Mouse (Mus musculus) heart, postnatal 25 days (tissue): ENCODE results near the gene Trpc2. TPM values are rescaled to one million over a fixed set of nuclear protein-coding genes. Genes with fewer than 3 reads are reported as not detected.

ENCODE experiments used
- DNase-seq: peaks from one replicate; pipeline ENCODE4 v3.0.0; 2022; ENCODE audit warnings: low spot score
- intact Hi-C: fragments of 180-260 bp; cut with DNase I; formaldehyde crosslinking; loops from one replicate; pipeline ENCODE4 v1.15.1; 2025
- total RNA-seq, 2 experiments: library from RNA; stranded (reverse); gene quantifications; 2 replicates each; pipeline ENCODE4 v1.2.3; 2021

The Trpc2 gene
- total RNA-seq, 2 experiments from 2014 or later = 0.11 to 0.47 TPM

- intact Hi-C loops = no loop called here
- DNase-seq = no peak
Measured at GRCm38 (mm10) chr7:102100868-102101267, 18.0 kb downstream of the Trpc2 start.

GRCm38 (mm10) chr7:102101487-102101886, 18.6 kb downstream of the Trpc2 start, which contains the start of gene Art1:
Art1 (plus strand) TSS chr7:102101743.
- DNase-seq = peak; percentile 28
- intact Hi-C loops = no loop called here

GRCm38 (mm10) chr7:102102241-102102640, 19.3 kb downstream of the Trpc2 start:
- DNase-seq = no peak
- intact Hi-C loops = no loop called here

GRCm38 (mm10) chr7:102102696-102103095, 19.8 kb downstream of the Trpc2 start:
- intact Hi-C loops = no loop called here
- no peak for DNase-seq

- no peak for DNase-seq
- intact Hi-C loops = no loop called here
Measured at GRCm38 (mm10) chr7:102103555-102103954, 20.6 kb downstream of the Trpc2 start.

- DNase-seq = no peak
- intact Hi-C loops = no loop called here
Measured at GRCm38 (mm10) chr7:102104126-102104525, 21.2 kb downstream of the Trpc2 start.

- no peak for DNase-seq
- intact Hi-C loops = no loop called here
Measured at GRCm38 (mm10) chr7:102106700-102107141, 23.8 kb downstream of the Trpc2 start.

- no peak for DNase-seq
- intact Hi-C loops = no loop called here
Measured at GRCm38 (mm10) chr7:102108206-102108605, 25.3 kb downstream of the Trpc2 start.

GRCm38 (mm10) chr7:102109171-102109570, 26.3 kb downstream of the Trpc2 start, which contains the start of gene Art5:
Art5 (minus strand) TSS chr7:102109489.
- intact Hi-C loops = no loop called here
- DNase-seq = no peak

GRCm38 (mm10) chr7:102109746-102110145, 26.8 kb downstream of the Trpc2 start:
- no peak for DNase-seq
- intact Hi-C loops = no loop called here

- no peak for DNase-seq
- intact Hi-C loops = no loop called here
Measured at GRCm38 (mm10) chr7:102113151-102113729, 30.3 kb downstream of the Trpc2 start.

GRCm38 (mm10) chr7:102116579-102117331, 33.8 kb downstream of the Trpc2 start, which contains the start of gene Chrna10:
Chrna10 (minus strand) TSS chr7:102116828.
- intact Hi-C loops = no loop called here
- DNase-seq = no peak

GRCm38 (mm10) chr7:102117382-102117781, 34.5 kb downstream of the Trpc2 start:
- DNase-seq = no peak
- intact Hi-C loops = no loop called here

- no peak for DNase-seq
- intact Hi-C loops = no loop called here
Measured at GRCm38 (mm10) chr7:102120326-102120725, 37.4 kb downstream of the Trpc2 start.

- no peak for DNase-seq
- intact Hi-C loops = no loop called here
Measured at GRCm38 (mm10) chr7:102132395-102132794, 49.5 kb downstream of the Trpc2 start.

- DNase-seq = no peak
- intact Hi-C loops = loop anchor here (5.0 kb wide), 1 partner anchor 90 kb away; no protein-coding TSS in a partner anchor
Measured at GRCm38 (mm10) chr7:102137464-102137863, 54.5 kb downstream of the Trpc2 start.

- no peak for DNase-seq
- intact Hi-C loops = loop anchor here (5.0 kb wide), 1 partner anchor 91 kb away; no protein-coding TSS in a partner anchor
Measured at GRCm38 (mm10) chr7:102137898-102138297, 55.0 kb downstream of the Trpc2 start.
